Mouse (Mus musculus): ENCODE data around the gene Armcx1. TPM values are rescaled to one million over a fixed set of nuclear protein-coding genes. Genes with fewer than 3 reads are reported as not detected.

Gene Armcx1
- total RNA-seq (2015): 3.9 and 8.1 TPM in 2 replicates
- 6.4 and 9.7 TPM in 2 replicates for total RNA-seq (2017)

- ATAC-seq (replicated peaks; ENCODE audit: poor library complexity): peak; percentile 97
Observed at GRCm38 (mm10) chrX:134717752-134718308, at the start of gene Armcx1. Armcx1 (plus strand) TSS chrX:134717963.

GRCm38 (mm10) chrX:134675022-134675421, 42.7 kb upstream of the Armcx1 start:
- ATAC-seq (replicated peaks; ENCODE audit: poor library complexity): no peak

GRCm38 (mm10) chrX:134675959-134676358, 41.8 kb upstream of the Armcx1 start:
- no peak for ATAC-seq (replicated peaks; ENCODE audit: poor library complexity)

- ATAC-seq (replicated peaks; ENCODE audit: poor library complexity): no peak
Observed at GRCm38 (mm10) chrX:134684936-134685335, 32.8 kb upstream of the Armcx1 start.

GRCm38 (mm10) chrX:134686267-134686666, 31.5 kb upstream of the Armcx1 start, which contains the start of gene Armcx4:
Armcx4 (plus strand) TSS chrX:134686519.
- ATAC-seq (replicated peaks; ENCODE audit: poor library complexity): peak; percentile 91

- peak; percentile 37; the same call in 1 of the 2 replicates for ATAC-seq (replicated peaks; ENCODE audit: poor library complexity)
Observed at GRCm38 (mm10) chrX:134686739-134687171, 31.0 kb upstream of the Armcx1 start.

GRCm38 (mm10) chrX:134689676-134690075, 28.1 kb upstream of the Armcx1 start:
- ATAC-seq (replicated peaks; ENCODE audit: poor library complexity): no peak

GRCm38 (mm10) chrX:134690871-134691539, 26.8 kb upstream of the Armcx1 start:
- no peak for ATAC-seq (replicated peaks; ENCODE audit: poor library complexity)

- no peak for ATAC-seq (replicated peaks; ENCODE audit: poor library complexity)
Observed at GRCm38 (mm10) chrX:134691540-134691935, 26.2 kb upstream of the Armcx1 start.

- no peak for ATAC-seq (replicated peaks; ENCODE audit: poor library complexity)
Observed at GRCm38 (mm10) chrX:134716863-134717262, 900 bp upstream of the Armcx1 start.

GRCm38 (mm10) chrX:134718524-134718923, 761 bp downstream of the Armcx1 start:
- ATAC-seq (replicated peaks; ENCODE audit: poor library complexity): peak; percentile 77

GRCm38 (mm10) chrX:134723762-134724161, 6.0 kb downstream of the Armcx1 start:
- ATAC-seq (replicated peaks; ENCODE audit: poor library complexity): peak; percentile 29; the same call in 1 of the 2 replicates

GRCm38 (mm10) chrX:134729778-134730177, 12.0 kb downstream of the Armcx1 start:
- peak; percentile 82 for ATAC-seq (replicated peaks; ENCODE audit: poor library complexity)

- peak; percentile 35 for ATAC-seq (replicated peaks; ENCODE audit: poor library complexity)
Observed at GRCm38 (mm10) chrX:134737796-134738195, 20.0 kb downstream of the Armcx1 start.

GRCm38 (mm10) chrX:134739160-134739559, 21.4 kb downstream of the Armcx1 start:
- ATAC-seq (replicated peaks; ENCODE audit: poor library complexity): peak; percentile 49

- no peak for ATAC-seq (replicated peaks; ENCODE audit: poor library complexity)
Observed at GRCm38 (mm10) chrX:134741862-134742261, 24.1 kb downstream of the Armcx1 start.

GRCm38 (mm10) chrX:134746459-134746858, 28.7 kb downstream of the Armcx1 start:
- peak; percentile 69 for ATAC-seq (replicated peaks; ENCODE audit: poor library complexity)

- peak; percentile 90 for ATAC-seq (replicated peaks; ENCODE audit: poor library complexity)
Observed at GRCm38 (mm10) chrX:134750764-134751592, 33.2 kb downstream of the Armcx1 start, which contains the start of gene Armcx6. Armcx6 (minus strand) TSS chrX:134751417.

- ATAC-seq (replicated peaks; ENCODE audit: poor library complexity): no peak
Observed at GRCm38 (mm10) chrX:134751910-134752309, 34.1 kb downstream of the Armcx1 start.

- no peak for ATAC-seq (replicated peaks; ENCODE audit: poor library complexity)
Observed at GRCm38 (mm10) chrX:134752584-134752983, 34.8 kb downstream of the Armcx1 start.

All from megakaryocyte progenitor cell, adult 5-6 weeks (primary cell).